Mouse (Mus musculus) E14TG2a.4 (cell line): ENCODE data around the gene March10.

Experiments
- CTCF ChIP-seq: conservative IDR thresholded peaks from 2 replicates; pipeline ENCODE4 v1.5.1; 2014; ENCODE audit warnings: low read length
- NANOG ChIP-seq: IDR thresholded peaks from 2 replicates; pipeline ENCODE4 v1.6.1; 2014; ENCODE audit warnings: borderline replicate concordance, low read length, mixed read lengths
- POU5F1 ChIP-seq: IDR thresholded peaks from 2 replicates; pipeline ENCODE4 v1.6.1; 2014; ENCODE audit warnings: low read length, borderline replicate concordance

DNA sequence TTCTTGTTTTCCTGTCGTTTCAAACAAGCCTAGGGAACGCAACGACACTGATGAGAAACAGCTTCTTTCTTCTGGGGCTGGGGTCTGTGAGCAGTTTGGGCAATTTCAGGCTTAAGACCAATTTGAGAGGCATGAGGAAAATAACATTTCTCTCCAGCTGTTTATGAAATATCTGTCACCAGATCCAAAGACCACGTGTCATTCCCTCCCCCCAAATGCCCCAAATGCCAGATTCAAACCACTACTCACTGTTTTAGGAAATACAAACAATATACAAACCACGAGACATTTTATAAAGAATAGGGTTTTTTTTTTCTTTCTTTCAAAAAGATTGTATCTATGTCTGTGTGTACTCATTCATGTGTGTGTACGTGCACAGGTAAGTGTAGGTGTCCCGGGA lies 17.6 kb downstream of the March10 start:
- TF ChIP-seq CTCF (no peak), NANOG (no peak), POU5F1 (no peak)
